ENCODE assay signal across 8 mouse cellular contexts in genomic region chr3:27237226-27237625, GRCm38 (mm10). TPM values are rescaled to one million over a fixed set of nuclear protein-coding genes. Genes with fewer than 3 reads are reported as not detected.
DNase-seq lines count a peak whose midpoint lies in the region; ATAC-seq and TF ChIP-seq lines count a peak whose summit lies in the region.

No protein-coding gene starts in this region.

- no peak overlapping the region for H3K4me2 ChIP-seq in heart, postnatal 0 days (ENCODE audit: low read depth, low read length)

- peak; percentile 45; the same call in 1 of the 2 replicates for ATAC-seq in heart, postnatal 0 days (ENCODE audit: insufficient read depth, low read depth)
- peak; percentile 77 for ATAC-seq in neutrophil, adult 5-6 weeks (ENCODE audit: extremely low read depth, insufficient number of reproducible peaks, low FRiP score, poor library complexity, severe bottlenecking)

- WGBS in heart, postnatal 0 days, result 10% methylated on average over 2 of the region's 2 CpGs

- H3K4me3 ChIP-seq in heart, postnatal 0 days (ENCODE audit: low read depth, low read length), result no peak overlapping the region

- no peak for TF ChIP-seq EP300 in heart, postnatal 0 days (IDR thresholded peaks at IDR 0.05; ENCODE audit: low read depth)

- no peaks in the 10 kb centered on the region for H3K27me3 ChIP-seq in heart, postnatal 0 days (ENCODE audit: control insufficient read depth, insufficient read depth, low read length)

- peak; percentile 86 for TF ChIP-seq CTCF in heart, postnatal 0 days (IDR thresholded peaks at IDR 0.05; ENCODE audit: low read depth)

- peaks cover 6% of the 10 kb centered on the region; the same call in 1 of the 2 replicates for H3K4me1 ChIP-seq in heart, postnatal 0 days (ENCODE audit: control insufficient read depth, insufficient read depth)

- H3K27ac ChIP-seq in heart, postnatal 0 days (ENCODE audit: low read depth), result no peak overlapping the region

- no peak overlapping the region for H3K9ac ChIP-seq in heart, postnatal 0 days (replicated peaks; ENCODE audit: low read depth, low read length)

- no peaks in the 10 kb centered on the region for H3K9me3 ChIP-seq in heart, postnatal 0 days (replicated peaks; ENCODE audit: control insufficient read depth, low read length)

- DNase-seq in adrenal gland, postnatal 14 days, result peak; percentile 61
- DNase-seq in adrenal gland, adult 8-10 months, result no peak
- peak; percentile 21 for DNase-seq in ovary, postnatal 14 days (ENCODE audit: low spot score)
- no peak for DNase-seq in ovary, adult 18-20 months (ENCODE audit: low spot score)
- peak; percentile 46 to 54 for DNase-seq in cerebellum, adult 18-20 months
- peak; percentile 67 for DNase-seq in heart, postnatal 0 days (ENCODE audit: low spot score)
- peak; percentile 12 to 71 for DNase-seq in layer of hippocampus, postnatal 14 days (ENCODE audit: low spot score in 2 of 2)

- H3K36me3 ChIP-seq in heart, postnatal 0 days (replicated peaks; ENCODE audit: control insufficient read depth, insufficient read depth, low read length), result peaks cover 20% of the 10 kb centered on the region

RNA-seq across cellular contexts. Expression of gene Nceh1, which starts 54.5 kb away (rescaled TPM):
- 87.5 and 88.1 TPM in 2 replicates for total RNA-seq in adrenal gland, postnatal 14 days (2021)
- total RNA-seq in adrenal gland, adult 8-10 months (2022), result 100 to 1,000 TPM; 153 to 311 (median 234) TPM
- 80.7 and 81.0 TPM in 2 replicates for total RNA-seq in heart, postnatal 0 days (2014; rRNA removed; ENCODE audit: low replicate concordance)
- polyA plus RNA-seq in heart, postnatal 0 days (2015; fragmentation: Nextera tagmentation; extraction: Ambion mirVana), result 51.6 and 67.7 TPM in 2 replicates
- total RNA-seq in layer of hippocampus, postnatal 14 days (2021), result 10 to 100 TPM; 93.7 to 95.0 TPM
- 11.0 and 13.2 TPM in 2 replicates for total RNA-seq in neutrophil, adult 5-6 weeks (2017)

Comparison
In these comparisons a context has a peak if more than half of its experiments do, and no peak if none do; other contexts are left out.
1. DNase-seq: peak in adrenal gland, postnatal 14 days (single experiment), ovary, postnatal 14 days (single experiment), cerebellum, adult 18-20 months (2 of 2), heart, postnatal 0 days (single experiment) and layer of hippocampus, postnatal 14 days (2 of 2); none in adrenal gland, adult 8-10 months (single experiment) and ovary, adult 18-20 months (single experiment).